Mouse (Mus musculus) heart, embryonic 10.5 days (tissue): ENCODE data around the gene Nucb1. TPM values are rescaled to one million over a fixed set of nuclear protein-coding genes. Genes with fewer than 3 reads are reported as not detected.

Experiments used
- DNase-seq: peaks from one replicate; pipeline ENCODE4 v3.0.0-alpha.2; 2017; ENCODE audit warnings: low spot score
- H3K27ac ChIP-seq: fragments of 300-500 bp; sonication (generic); 2 replicates; pipeline ENCODE4 v1.5.1; 2016; ENCODE audit warnings: mild to moderate bottlenecking
- H3K27me3 ChIP-seq: fragments of 300-500 bp; sonication (generic); 2 replicates; pipeline ENCODE4 v1.6.1; 2016; ENCODE audit warnings: mild to moderate bottlenecking; ENCODE audit not compliant: poor library complexity, insufficient read depth, severe bottlenecking
- H3K36me3 ChIP-seq: fragments of 300-500 bp; sonication (generic); 2 replicates; pipeline ENCODE4 v1.6.1; 2016; ENCODE audit warnings: mild to moderate bottlenecking, moderate library complexity
- H3K4me1 ChIP-seq: fragments of 300-500 bp; sonication (generic); 2 replicates; pipeline ENCODE4 v1.6.1; 2016; ENCODE audit warnings: mild to moderate bottlenecking
- H3K4me3 ChIP-seq: fragments of 300-500 bp; sonication (generic); 2 replicates; pipeline ENCODE4 v1.5.1; 2016; ENCODE audit warnings: mild to moderate bottlenecking, moderate library complexity
- H3K9me3 ChIP-seq: fragments of 300-500 bp; sonication (generic); 2 replicates; pipeline ENCODE4 v1.6.1; 2016; ENCODE audit warnings: mild to moderate bottlenecking, moderate library complexity
- WGBS: fragments of 180-500 bp; shearing (Covaris S2); methylation state at CpG from one replicate; pipeline ENCODE4 v1.1.7; 2016; 5-methylcytosine and 5-hydroxymethylcytosine counted together
- microRNA-seq: library from miRNA; unstranded; fragments of <30 nt; microRNA quantifications from one replicate; pipeline ENCODE4, GENCODE M21; 2017
- polyA plus RNA-seq: library from polyadenylated mRNA; unstranded; fragments of >200 nt; fragmentation: Nextera tagmentation; extraction: Ambion mirVana; gene quantifications from 2 replicates; pipeline ENCODE4 v1.2.1, GENCODE M21; 2016

The Nucb1 gene
- polyA plus RNA-seq, 1 experiment from 2014 or later: 163 TPM

DNA sequence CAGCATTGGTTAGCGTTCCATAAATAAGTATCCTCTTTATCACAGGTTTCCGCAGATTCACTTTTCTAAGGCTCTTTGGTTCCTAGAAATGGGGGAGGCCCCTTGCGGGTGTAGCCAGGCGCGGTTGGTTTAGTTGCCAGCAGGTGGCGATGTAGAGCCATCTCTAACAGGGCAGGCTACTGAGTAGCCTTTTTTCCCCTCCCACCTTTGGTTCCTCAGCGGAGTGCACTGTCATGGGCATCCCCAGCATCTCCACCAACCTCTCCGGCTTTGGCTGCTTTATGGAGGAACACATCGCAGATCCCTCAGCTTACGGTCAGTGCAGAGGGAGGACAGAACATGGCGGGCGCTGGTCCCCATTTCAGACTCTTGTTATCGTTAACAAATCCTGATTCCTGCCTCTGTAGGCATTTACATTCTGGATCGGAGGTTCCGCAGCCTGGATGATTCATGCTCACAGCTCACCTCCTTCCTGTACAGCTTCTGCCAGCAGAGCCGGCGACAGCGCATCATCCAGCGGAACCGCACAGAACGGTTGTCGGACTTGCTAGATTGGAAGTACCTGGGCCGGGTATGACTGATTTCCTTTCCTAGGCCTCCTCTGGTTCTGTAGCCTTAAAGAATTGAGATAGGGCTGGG lies 58.7 kb downstream of the Nucb1 start:
- Histone ChIP-seq H3K9me3 (no peaks in the 10 kb centered on the region), H3K27ac (no peak overlapping the region), H3K27me3 (no peaks in the 10 kb centered on the region), H3K4me1 (peaks cover 14% of the 10 kb centered on the region; the same call in 1 of the 2 replicates), H3K36me3 (peaks cover 79% of the 10 kb centered on the region), H3K4me3 (no peak overlapping the region)
- WGBS: 52% methylated on average over 23 of the region's 23 CpGs
- DNase-seq: peak; percentile 92

- Histone ChIP-seq H3K27me3 (no peaks in the 10 kb centered on the region), H3K36me3 (peaks cover 79% of the 10 kb centered on the region), H3K4me3 (no peak overlapping the region), H3K9me3 (no peaks in the 10 kb centered on the region), H3K27ac (no peak overlapping the region), H3K4me1 (peaks cover 11% of the 10 kb centered on the region; the same call in 1 of the 2 replicates)
- 88% methylated on average over 1 of the region's 1 CpGs for WGBS
- no peak for DNase-seq
Measured at GRCm38 (mm10) chr7:45449974-45450373, 60.2 kb downstream of the Nucb1 start.

GRCm38 (mm10) chr7:45447325-45447990 lies 62.7 kb downstream of the Nucb1 start:
- Histone ChIP-seq H3K36me3 (peaks cover 80% of the 10 kb centered on the region), H3K4me3 (peak overlapping the region; percentile 37), H3K4me1 (peaks cover 18% of the 10 kb centered on the region), H3K27me3 (no peaks in the 10 kb centered on the region), H3K9me3 (no peaks in the 10 kb centered on the region), H3K27ac (peak overlapping the region; percentile 47; the same call in 1 of the 2 replicates)
- DNase-seq: no peak
- WGBS: 21% methylated on average over 11 of the region's 11 CpGs

DNA sequence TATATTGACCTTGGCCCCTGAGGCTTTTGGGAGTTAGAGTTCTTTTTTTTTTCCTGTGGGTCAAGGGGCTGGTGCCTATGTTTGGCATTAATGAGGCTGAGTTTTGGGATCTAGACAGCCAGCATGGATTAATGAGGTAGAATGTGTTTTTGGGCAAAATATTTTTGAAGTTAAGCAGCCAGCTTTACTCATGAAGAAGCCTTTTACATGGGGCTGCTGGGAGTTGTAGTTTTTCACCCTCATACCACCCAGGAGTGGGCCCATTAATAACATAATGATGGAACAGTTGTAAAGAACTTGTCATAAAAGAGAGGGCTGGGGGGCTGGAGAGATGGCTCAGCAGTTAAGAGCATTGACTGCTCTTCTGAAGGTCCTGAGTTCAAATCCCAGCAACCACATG lies 63.6 kb downstream of the Nucb1 start:
- H3K4me3 ChIP-seq: no peak overlapping the region
- no peaks in the 10 kb centered on the region for H3K27me3 ChIP-seq
- DNase-seq: no peak
- H3K36me3 ChIP-seq: peaks cover 77% of the 10 kb centered on the region
- no peak overlapping the region for H3K27ac ChIP-seq
- H3K9me3 ChIP-seq: no peaks in the 10 kb centered on the region
- peaks cover 17% of the 10 kb centered on the region for H3K4me1 ChIP-seq

DNA sequence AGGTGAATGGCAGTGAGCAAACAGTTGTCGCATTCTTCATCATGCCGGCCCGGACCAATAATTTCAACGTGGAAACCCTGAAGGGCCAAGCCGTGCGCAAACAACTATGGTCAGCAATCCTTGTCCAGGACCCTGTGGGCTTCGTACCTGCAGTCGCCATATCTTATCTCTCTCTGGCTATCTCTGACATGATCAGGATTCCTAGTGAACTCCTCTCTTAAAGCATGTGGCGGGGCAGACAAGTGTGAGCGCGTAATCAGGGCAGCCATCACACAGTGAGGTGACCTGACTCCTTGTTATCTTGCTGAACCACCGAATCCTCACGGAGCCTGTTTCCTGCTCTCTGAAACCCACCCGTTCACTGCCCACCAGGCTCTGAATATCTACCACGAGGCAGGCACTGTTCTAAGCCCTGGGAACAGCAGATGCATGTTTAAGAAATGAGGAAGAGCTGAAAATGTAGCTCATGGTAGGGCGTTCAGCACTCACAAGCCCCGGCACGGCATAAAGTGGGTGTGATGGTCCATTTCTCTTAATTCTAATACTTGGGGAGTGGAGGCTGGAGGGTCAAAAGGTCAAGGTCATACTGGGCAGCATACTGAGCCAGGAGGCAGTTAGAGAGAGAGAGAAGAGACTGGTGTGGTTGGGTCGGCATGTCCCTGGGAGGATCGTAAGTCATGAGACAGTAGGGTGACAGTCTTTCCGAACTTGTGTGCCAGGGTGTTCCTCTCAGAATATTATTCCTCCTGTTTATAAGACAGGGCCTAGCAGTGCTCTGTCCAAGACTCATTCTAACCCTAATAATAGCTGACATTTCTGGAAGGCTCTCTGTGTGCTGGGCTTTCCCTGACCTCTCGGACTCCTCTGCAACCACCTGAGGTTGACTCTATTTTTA lies 66.4 kb downstream of the Nucb1 start:
- Histone ChIP-seq H3K9me3 (no peaks in the 10 kb centered on the region), H3K27me3 (no peaks in the 10 kb centered on the region), H3K4me3 (no peak overlapping the region), H3K36me3 (peaks cover 78% of the 10 kb centered on the region), H3K4me1 (peaks cover 13% of the 10 kb centered on the region), H3K27ac (no peak overlapping the region)
- DNase-seq: no peak
- 66% methylated on average over 22 of the region's 22 CpGs for WGBS

Small RNAs within 50 kb of the gene (microRNA-seq; reads per million reads assigned to microRNA genes)
- not detected for gene Gm22133

Other genes with a start within 250 kb of the Nucb1 start
- not detected in 2 replicates for gene Slc6a21, start 232.9 kb downstream of the Nucb1 start, polyA plus RNA-seq
- gene Trpm4, start 176.6 kb downstream of the Nucb1 start, polyA plus RNA-seq: 13.5 and 15.2 TPM in 2 replicates
- 17.9 and 31.4 TPM in 2 replicates for gene Hrc, start 175.1 kb downstream of the Nucb1 start, polyA plus RNA-seq
- gene Ppfia3, start 143.4 kb downstream of the Nucb1 start, polyA plus RNA-seq: 2.4 and 2.9 TPM in 2 replicates
- gene Lin7b, start 139.8 kb downstream of the Nucb1 start, polyA plus RNA-seq: 0.59 and 1.4 TPM in 2 replicates
- gene Snrnp70, start 114.7 kb downstream of the Nucb1 start, polyA plus RNA-seq: 173 and 241 TPM in 2 replicates
- 0.28 and 0.45 TPM in 2 replicates for gene Kcna7, start 104.8 kb downstream of the Nucb1 start, polyA plus RNA-seq
- 1.5 and 2.6 TPM in 2 replicates for gene Ntf5, start 96.7 kb downstream of the Nucb1 start, polyA plus RNA-seq
- not detected in 2 replicates for gene Lhb, start 89.6 kb downstream of the Nucb1 start, polyA plus RNA-seq
- 79.9 and 124 TPM in 2 replicates for gene Gys1, start 75.6 kb downstream of the Nucb1 start, polyA plus RNA-seq
- gene Ruvbl2, start 72.3 kb downstream of the Nucb1 start, polyA plus RNA-seq: 121 and 175 TPM in 2 replicates
- gene Ftl1, start 50.5 kb downstream of the Nucb1 start, polyA plus RNA-seq: 4,578 and 4,939 TPM in 2 replicates
- 187 and 244 TPM in 2 replicates for gene Bax, start 43.5 kb downstream of the Nucb1 start, polyA plus RNA-seq
- gene Tulp2, start 28.5 kb downstream of the Nucb1 start, polyA plus RNA-seq: 2.6 and 2.9 TPM in 2 replicates
- not detected in 2 replicates for gene Gm45808, start 23.6 kb downstream of the Nucb1 start, polyA plus RNA-seq
- gene Dhdh, start 21.6 kb downstream of the Nucb1 start, polyA plus RNA-seq: 5.8 and 6.1 TPM in 2 replicates
- 28.2 and 31.2 TPM in 2 replicates for gene Ppp1r15a, start 15.9 kb upstream of the Nucb1 start, polyA plus RNA-seq
- 0.59 and 0.64 TPM in 2 replicates for gene Plekha4, start 15.9 kb upstream of the Nucb1 start, polyA plus RNA-seq
- gene Hsd17b14, start 44.5 kb upstream of the Nucb1 start, polyA plus RNA-seq: 0.42 and 1.2 TPM in 2 replicates
- gene Bcat2, start 59.7 kb upstream of the Nucb1 start, polyA plus RNA-seq: 76.7 and 80.8 TPM in 2 replicates
- gene Fgf21, start 105.1 kb upstream of the Nucb1 start, polyA plus RNA-seq: not detected in 2 replicates
- not detected in 2 replicates for gene Fut1, start 106.9 kb upstream of the Nucb1 start, polyA plus RNA-seq
- 0.25 and 0.49 TPM in 2 replicates for gene Izumo1, start 111.4 kb upstream of the Nucb1 start, polyA plus RNA-seq
- 17.6 and 20.5 TPM in 2 replicates for gene Rasip1, start 117.1 kb upstream of the Nucb1 start, polyA plus RNA-seq
- gene Mamstr, start 129.6 kb upstream of the Nucb1 start, polyA plus RNA-seq: 1.9 and 2.3 TPM in 2 replicates
- gene Fut2, start 156.0 kb upstream of the Nucb1 start, polyA plus RNA-seq: 1.1 and 1.3 TPM in 2 replicates
- gene Ntn5, start 173.6 kb upstream of the Nucb1 start, polyA plus RNA-seq: 0.13 and 0.14 TPM in 2 replicates
- 0.51 and 0.75 TPM in 2 replicates for gene Sec1, start 184.0 kb upstream of the Nucb1 start, polyA plus RNA-seq
- gene Car11, start 189.4 kb upstream of the Nucb1 start, polyA plus RNA-seq: 3.1 and 5.1 TPM in 2 replicates
- gene Dbp, start 194.7 kb upstream of the Nucb1 start, polyA plus RNA-seq: 2.7 and 3.2 TPM in 2 replicates
- gene Rpl18, start 205.1 kb upstream of the Nucb1 start, polyA plus RNA-seq: 860 and 1,046 TPM in 2 replicates
- gene Sphk2, start 207.6 kb upstream of the Nucb1 start, polyA plus RNA-seq: 24.7 and 29.3 TPM in 2 replicates
- gene Fam83e, start 210.8 kb upstream of the Nucb1 start, polyA plus RNA-seq: 0.76 and 1.2 TPM in 2 replicates
- not detected in 2 replicates for gene Spaca4, start 215.4 kb upstream of the Nucb1 start, polyA plus RNA-seq